Mouse (Mus musculus) common myeloid progenitor, adult 5-6 weeks (primary cell): ENCODE measurements around the gene Flrt1. TPM values are rescaled to one million over a fixed set of nuclear protein-coding genes. Genes with fewer than 3 reads are reported as not detected.
"Not testable (repeated sequence)": the region's sequence is repeated elsewhere in the genome, so short reads cannot be mapped to it uniquely, and the experiment has no call there.

Source experiments
- ATAC-seq: replicated peaks from 2 replicates; pipeline ENCODE4 v1.8.0; 2016; ENCODE audit warnings: low read depth, mild to moderate bottlenecking, moderate TSS enrichment, inconsistent platforms; ENCODE audit not compliant: poor library complexity, severe bottlenecking
- total RNA-seq: library from RNA; stranded (forward); fragments of 200-1000, 187-1606 nt; gene quantifications from 2 replicates; pipeline ENCODE4 v1.2.3, GENCODE M21; 2017

The Flrt1 gene
- total RNA-seq, 1 experiment from 2014 or later, result not detected

DNA sequence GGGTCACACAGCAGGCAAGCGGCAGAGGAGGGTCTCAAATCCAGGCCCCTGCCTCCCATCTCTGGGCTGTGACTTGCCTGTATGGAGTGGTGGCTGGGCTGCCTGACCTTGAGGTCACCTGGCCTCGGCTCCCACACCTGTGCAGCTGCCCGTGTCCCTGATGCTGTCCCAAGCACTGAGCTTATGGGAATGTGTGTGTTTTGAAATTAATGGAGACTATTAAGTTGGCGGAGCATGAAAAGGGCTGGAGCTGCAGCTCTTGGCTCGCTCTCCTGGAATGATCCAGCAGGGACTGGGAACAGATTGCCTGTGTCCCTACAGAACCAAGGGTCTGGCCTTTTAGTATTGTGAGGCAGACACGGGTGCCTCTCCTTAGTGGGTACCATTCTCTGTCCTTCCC is 33.3 kb downstream of the Flrt1 start:
- ATAC-seq, result no peak

DNA sequence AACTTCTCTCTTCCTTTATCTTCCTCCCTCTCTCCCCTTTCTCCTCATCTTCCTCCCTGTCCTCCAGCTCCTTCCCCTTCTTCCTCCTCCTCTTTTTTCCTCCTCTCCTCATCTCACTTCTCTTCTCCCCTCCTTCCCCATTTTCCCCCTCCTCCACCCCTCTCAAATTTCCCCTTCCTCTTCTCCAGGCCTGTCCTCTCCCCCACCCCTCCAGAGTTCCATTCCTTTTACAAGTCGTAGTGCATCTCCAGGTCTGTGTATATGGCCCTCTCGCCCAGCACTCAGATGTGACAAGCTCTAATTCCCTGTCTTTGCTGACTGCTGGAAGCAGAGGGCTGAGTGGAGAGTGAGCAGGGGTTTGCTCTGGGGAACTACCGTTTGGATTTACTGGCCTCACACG is 34.8 kb downstream of the Flrt1 start:
- no peak for ATAC-seq

DNA sequence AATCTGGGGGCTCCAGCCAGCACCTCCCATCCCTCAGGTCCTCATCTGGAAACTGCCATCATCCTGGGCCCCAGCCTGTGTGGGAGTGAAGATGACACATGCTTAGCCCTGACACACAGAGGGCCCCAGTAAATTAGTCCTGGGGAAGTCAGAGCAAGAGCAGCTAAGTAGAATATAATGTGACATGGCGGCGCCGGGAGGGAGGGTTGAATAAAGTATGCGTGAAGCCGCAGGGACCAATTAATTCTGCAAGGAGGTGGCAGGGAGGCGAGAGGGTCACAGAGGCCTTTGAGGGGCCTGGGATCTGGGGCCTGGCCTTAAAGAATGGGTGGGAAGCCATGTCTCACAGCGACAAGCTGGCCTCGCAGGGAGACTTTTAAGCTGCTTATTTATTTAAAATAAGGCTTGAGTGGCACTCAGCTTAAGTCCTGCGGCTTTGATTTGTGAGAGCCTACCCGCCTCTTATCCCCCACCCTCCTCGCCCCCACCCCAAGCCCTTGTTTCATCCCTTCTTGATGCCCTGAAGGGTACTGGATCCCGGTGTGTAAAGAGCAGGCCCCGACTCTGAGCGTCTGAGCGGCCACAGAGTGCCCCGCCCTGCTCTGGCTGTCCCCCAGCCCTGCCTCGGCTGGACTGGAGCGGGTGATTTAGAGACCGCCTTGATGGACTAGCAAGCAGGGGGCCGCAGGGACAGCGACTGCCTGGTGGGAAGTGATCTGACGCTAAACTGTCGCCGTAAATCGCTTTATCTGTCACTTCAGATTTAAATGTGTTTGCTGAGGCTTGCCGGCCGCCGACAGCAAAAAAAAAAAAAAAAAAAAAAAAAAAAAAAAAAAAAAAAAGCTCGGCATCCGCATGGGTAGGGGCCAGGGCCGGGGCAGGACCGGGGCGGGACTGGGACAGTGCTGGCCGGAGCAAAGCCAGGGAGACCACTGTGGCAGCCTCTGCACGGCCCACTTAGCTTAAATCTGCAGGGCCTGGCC is 35.5 kb downstream of the Flrt1 start:
- ATAC-seq, result no peak

DNA sequence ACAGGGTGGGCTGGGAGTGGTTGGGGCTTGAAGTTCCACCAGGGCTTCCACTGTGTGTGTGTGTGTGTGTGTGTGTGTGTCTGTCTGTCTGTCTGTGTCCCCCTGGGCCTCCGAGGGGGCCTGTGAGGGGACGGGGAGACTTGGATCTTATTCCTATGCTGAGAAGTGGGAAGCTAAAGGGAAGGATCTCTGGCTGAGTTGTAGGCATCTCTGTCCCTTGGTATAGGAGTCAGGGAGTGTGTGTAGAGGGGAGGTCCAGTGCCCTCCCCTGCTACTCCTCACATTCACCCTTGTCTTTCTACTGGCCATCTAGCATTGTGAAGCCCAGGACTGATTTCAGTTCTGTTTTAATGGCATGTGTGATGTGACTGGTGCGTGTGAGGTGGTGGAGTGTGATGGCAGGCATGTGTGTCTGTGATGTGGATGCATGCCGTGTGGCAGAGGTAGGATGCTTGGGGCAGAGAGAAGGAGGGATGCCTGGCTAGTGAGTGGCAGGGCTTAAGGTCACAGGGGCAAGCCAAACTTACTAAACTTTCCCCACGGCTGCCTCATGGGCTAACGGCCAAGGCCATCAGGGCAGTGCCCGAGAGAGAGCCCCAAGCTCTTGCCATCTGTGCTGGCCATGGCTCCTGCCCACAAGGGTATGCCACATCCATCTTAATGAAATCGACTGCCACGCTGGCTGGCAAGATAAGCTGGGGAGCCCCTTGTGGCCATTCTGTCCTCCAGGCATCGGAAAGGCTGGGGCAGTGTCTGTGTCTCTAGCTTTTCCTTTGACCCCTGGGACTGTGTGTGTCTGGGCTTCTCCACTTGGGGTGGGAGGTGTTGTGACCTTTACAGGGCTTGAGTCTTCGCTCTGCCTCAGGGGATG is 36.6 kb downstream of the Flrt1 start:
- no peak for ATAC-seq

- peak; percentile 43 for ATAC-seq
These were observed 37.4 kb downstream of the Flrt1 start for GRCm38 (mm10) chr19:7068136-7068535.

DNA sequence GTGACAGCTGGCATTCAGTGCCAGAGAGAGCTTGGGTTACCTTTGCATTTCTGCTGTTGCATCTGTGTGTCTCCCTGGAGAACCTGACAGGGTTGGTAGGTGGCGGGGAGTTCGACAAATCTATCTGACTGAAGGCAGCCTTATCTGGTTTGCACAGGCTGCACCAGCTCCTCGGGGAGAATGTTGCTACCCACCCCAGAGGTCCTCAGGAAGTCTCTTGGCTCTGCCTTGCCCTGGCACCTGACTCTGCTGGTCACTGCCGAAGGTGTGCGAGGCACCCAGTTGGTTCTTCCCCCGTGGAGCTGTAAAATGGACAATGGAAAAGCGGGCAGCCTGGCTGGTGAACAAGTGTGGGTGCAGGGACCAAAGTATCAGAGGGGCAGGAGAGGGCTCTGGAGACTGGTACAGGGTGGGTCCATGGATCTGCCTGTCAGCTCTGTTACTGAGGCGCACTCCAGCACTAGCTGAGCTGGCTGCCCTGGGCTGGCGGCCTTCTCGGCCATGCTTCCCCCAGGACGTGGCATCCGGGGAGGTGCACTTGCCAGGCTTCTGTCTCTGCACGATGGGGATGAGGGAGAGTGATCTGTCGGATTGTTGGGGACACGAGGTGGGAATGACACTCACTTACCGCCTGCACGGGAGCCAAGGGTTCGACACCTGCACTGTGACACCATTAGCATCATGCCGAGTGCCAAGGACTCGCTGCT is 38.0 kb downstream of the Flrt1 start:
- ATAC-seq, result peak; percentile 12; the same call in 1 of the 2 replicates

DNA sequence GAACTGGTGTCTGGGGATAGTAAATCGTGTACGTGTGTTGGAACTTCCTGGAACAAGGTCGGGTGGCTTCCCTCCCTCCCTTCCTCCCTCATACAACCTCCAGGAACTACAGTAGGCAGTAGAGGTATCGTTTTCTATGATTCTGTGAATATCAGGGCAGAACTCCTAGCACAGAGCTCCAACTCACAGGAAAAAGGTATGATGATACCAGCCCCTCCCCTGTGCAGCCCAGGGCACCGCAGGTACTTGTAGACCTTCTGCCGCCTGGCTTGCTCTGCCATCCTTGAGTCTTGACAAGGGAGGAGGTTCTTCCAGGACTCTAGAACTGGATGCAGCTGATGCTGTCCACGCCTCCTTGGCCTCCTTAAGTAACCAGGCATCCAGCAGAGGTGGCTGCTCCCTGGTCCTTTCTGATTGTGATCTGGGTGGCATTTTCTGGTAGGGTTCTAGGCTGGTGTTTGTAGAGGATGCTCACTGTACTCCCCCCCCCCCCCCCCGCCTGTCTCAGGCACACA is 38.6 kb downstream of the Flrt1 start:
- 0 out of 2 replicates have a peak, but pooled peaks have one; percentile 3 for ATAC-seq

DNA sequence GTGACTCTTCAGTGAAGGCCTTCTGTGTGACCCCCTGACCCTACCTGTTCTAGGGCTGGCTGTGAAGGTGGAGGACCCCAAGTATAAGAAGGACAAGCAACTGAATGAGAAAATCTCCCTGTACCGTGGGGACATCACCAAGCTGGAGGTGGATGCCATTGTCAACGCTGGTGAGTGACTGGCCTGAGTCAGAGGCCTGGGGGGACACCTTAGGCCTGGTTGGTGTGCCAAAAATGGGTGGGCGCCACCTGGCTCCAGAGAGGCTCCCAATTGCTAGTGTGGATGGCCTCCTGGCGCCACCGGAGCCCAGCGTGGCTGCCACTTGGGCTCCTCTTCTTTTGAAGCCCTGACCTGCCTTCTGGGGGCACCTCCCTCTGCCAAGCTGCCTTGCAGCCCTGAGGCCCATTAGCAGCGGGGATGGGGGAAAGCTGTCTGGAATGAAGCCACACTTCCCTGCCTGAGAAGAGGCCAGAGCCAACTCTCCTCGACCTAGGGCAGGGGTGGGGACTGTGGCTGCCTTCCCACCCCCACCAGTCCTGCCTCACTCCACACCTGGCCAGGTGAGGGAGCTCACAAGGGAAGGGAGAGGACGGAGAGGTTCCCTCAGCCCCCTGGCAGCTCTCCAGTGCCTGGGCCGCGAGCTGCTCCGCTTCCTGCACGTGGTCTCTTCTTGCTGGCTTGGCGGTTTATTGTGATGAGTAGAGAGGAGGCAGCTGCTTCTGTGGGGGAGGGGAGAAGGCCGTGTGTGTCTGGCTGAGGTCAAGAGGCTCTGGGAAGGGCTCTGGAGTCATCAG is 39.3 kb downstream of the Flrt1 start:
- ATAC-seq, result peak; percentile 57

DNA sequence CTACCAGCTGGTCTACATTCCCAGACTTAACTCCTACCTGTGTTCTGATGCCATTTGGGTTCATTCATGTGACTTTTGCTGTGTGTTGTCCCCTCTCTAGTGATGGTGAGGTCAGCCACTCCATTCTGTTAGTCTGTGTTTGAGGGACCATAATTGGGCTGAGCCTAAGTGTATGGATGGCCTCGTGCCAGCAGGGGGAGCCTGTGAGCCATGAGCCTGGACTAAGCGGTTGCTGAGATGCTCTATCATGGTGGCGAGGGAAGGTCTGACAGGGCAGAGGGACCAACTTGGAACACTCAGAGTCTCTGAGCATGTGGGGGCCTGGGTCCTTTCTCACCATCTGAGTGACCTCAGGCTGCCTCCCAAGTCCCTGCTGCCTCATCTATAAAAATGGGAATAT is 41.0 kb downstream of the Flrt1 start:
- ATAC-seq, result peak; percentile 79

GRCm38 (mm10) chr19:7062916-7063315 is 42.6 kb downstream of the Flrt1 start:
- ATAC-seq, result no peak

DNA sequence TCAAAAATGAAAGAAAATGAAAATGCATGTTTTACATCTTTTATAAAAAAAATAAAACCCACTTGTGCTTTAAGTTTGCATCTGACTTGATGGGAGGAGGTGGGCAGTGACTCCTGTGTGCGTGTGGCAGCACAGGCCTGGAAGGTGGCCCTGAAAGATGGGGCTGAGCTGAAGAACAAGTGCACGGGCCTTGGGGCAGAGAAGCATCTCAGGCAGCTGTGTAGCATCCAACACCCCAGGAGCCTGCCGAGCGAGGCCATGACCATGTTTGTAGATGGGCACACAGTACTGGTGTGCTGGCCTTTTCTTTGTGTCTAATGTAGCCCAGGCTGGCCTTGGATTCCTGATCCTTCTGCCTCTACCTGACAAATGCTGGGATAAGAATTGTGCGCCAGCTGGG is 43.4 kb downstream of the Flrt1 start:
- no peak for ATAC-seq

GRCm38 (mm10) chr19:7058541-7058940 is 47.0 kb downstream of the Flrt1 start:
- ATAC-seq, result no peak

GRCm38 (mm10) chr19:7057722-7058207 is 47.8 kb downstream of the Flrt1 start:
- peak; percentile 93 for ATAC-seq

- 0 out of 2 replicates have a peak, but pooled peaks have one; percentile 6 for ATAC-seq
These were observed 48.3 kb downstream of the Flrt1 start for GRCm38 (mm10) chr19:7057126-7057721.

GRCm38 (mm10) chr19:7056248-7057087 is 49.1 kb downstream of the Flrt1 start, which contains the start of gene Macrod1:
Gene Macrod1, plus strand, starts transcription at chr19:7056810.
- peak; percentile 74 for ATAC-seq

DNA sequence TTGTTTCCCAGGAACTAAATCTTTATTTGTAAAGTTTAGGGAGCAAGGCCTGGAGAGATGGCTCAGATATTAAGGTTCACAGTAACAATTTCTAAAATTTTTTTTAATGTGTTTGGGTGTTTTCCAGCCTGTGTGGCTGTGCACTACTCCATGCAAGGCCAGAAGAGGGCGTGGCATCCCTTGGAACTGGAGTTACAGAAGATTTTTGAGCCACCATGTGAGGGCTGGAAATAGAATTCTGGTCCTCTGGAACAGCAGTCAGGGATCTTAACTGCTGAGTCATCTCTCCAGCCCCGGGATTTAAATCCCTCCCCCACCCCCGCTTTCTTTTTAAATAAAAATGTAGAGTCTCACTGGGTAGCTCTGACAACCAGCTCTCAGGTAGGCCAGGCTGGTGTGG is 50.4 kb downstream of the Flrt1 start:
- no peak for ATAC-seq

- ATAC-seq, result no peak
These were observed 50.8 kb downstream of the Flrt1 start for GRCm38 (mm10) chr19:7054772-7055171.

- ATAC-seq, result not testable (repeated sequence)
These were observed 52.1 kb downstream of the Flrt1 start for GRCm38 (mm10) chr19:7053382-7053781.
